Mouse (Mus musculus) embryonic facial prominence, embryonic 12.5 days (tissue): ENCODE data around the gene Tpd52l1. TPM values are rescaled to one million over a fixed set of nuclear protein-coding genes. Genes with fewer than 3 reads are reported as not detected.

Experiments used
- ATAC-seq: fragments of 200-750 bp; cut with Nextera tagmentation; 2 replicates; pipeline ENCODE4 v1.8.0; 2017; ENCODE audit not compliant: insufficient number of reproducible peaks, insufficient read depth, low FRiP score, low TSS enrichment
- H3K27ac ChIP-seq: fragments of 300-500 bp; sonication (generic); 2 replicates; pipeline ENCODE4 v1.5.1; 2016; ENCODE audit warnings: mild to moderate bottlenecking
- H3K27me3 ChIP-seq: fragments of 300-500 bp; sonication (generic); 2 replicates; pipeline ENCODE4 v1.6.1; 2016; ENCODE audit warnings: mild to moderate bottlenecking, moderate library complexity
- H3K36me3 ChIP-seq: fragments of 300-500 bp; sonication (generic); 2 replicates; pipeline ENCODE4 v1.6.1; 2016; ENCODE audit warnings: mild to moderate bottlenecking
- H3K4me1 ChIP-seq: fragments of 300-500 bp; sonication (generic); 2 replicates; pipeline ENCODE4 v1.6.1; 2016
- H3K4me2 ChIP-seq: fragments of 300-500 bp; sonication (generic); replicated peaks from 2 replicates; pipeline ENCODE4 v1.6.1; 2016; ENCODE audit warnings: mild to moderate bottlenecking, moderate library complexity
- H3K4me3 ChIP-seq: fragments of 300-500 bp; sonication (generic); 2 replicates; pipeline ENCODE4 v1.5.1; 2016; ENCODE audit warnings: mild to moderate bottlenecking
- H3K9ac ChIP-seq: fragments of 300-500 bp; sonication (generic); 2 replicates; pipeline ENCODE4 v1.6.1; 2016; ENCODE audit warnings: mild to moderate bottlenecking, moderate library complexity
- H3K9me3 ChIP-seq: fragments of 300-500 bp; sonication (generic); 2 replicates; pipeline ENCODE4 v1.6.1; 2016; ENCODE audit warnings: mild to moderate bottlenecking, moderate library complexity
- WGBS: fragments of 180-500 bp; shearing (Covaris S2); methylation state at CpG from one replicate; pipeline ENCODE4 v1.1.7; 2016; 5-methylcytosine and 5-hydroxymethylcytosine counted together
- polyA plus RNA-seq: library from polyadenylated mRNA; unstranded; fragments of >200 nt; fragmentation: Nextera tagmentation; extraction: Ambion mirVana; gene quantifications from 2 replicates; pipeline ENCODE4 v1.2.1, GENCODE M21; 2016

Tpd52l1 gene
- polyA plus RNA-seq, 1 experiment from 2014 or later, result 49.7 TPM

- Histone ChIP-seq H3K4me3 (no peak overlapping the region), H3K27ac (no peak overlapping the region), H3K27me3 (no peaks in the 10 kb centered on the region), H3K4me2 (no peak overlapping the region), H3K9ac (no peak overlapping the region), H3K9me3 (no peaks in the 10 kb centered on the region), H3K36me3 (no peaks in the 10 kb centered on the region), H3K4me1 (0 out of 2 replicates have a peak, but pooled peaks cover 3% of the 10 kb centered on the region)
- WGBS, result 35% methylated on average over 1 of the region's 1 CpGs
- no peak for ATAC-seq
Observed at GRCm38 (mm10) chr10:31296458-31296857, 149.3 kb downstream of the Tpd52l1 start.

DNA sequence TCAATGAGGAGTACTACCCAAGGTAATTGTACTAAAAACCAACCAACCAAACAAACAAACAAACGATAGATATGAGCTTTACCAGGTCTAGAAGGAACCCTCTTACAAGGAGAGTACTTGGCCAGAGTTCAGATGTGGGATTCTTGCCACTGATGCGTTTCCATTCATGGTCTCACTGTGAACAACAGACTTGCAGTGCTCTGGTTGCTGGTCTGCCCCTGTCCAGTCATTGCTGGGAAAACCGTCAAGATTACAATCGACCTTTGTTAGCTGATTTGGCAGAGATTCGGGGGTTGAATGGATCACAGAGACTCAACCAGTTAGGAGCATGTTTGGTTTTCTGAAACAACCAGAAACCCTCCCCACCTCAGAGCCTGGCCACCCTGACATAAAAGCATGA, 150.1 kb downstream of the Tpd52l1 start:
- WGBS, result 24% methylated on average over 5 of the region's 5 CpGs
- Histone ChIP-seq H3K9me3 (no peaks in the 10 kb centered on the region), H3K27ac (no peak overlapping the region), H3K4me2 (no peak overlapping the region), H3K36me3 (no peaks in the 10 kb centered on the region), H3K4me3 (no peak overlapping the region), H3K4me1 (0 out of 2 replicates have a peak, but pooled peaks cover 3% of the 10 kb centered on the region), H3K9ac (no peak overlapping the region), H3K27me3 (no peaks in the 10 kb centered on the region)
- no peak for ATAC-seq

GRCm38 (mm10) chr10:31288697-31289390, 156.9 kb downstream of the Tpd52l1 start:
- no peaks in the 10 kb centered on the region for H3K9me3 ChIP-seq
- no peak for ATAC-seq
- no peak overlapping the region for H3K4me2 ChIP-seq
- H3K36me3 ChIP-seq, result no peaks in the 10 kb centered on the region
- no peak overlapping the region for H3K27ac ChIP-seq
- WGBS, result 85% methylated on average over 4 of the region's 4 CpGs
- H3K9ac ChIP-seq, result no peak overlapping the region
- H3K4me3 ChIP-seq, result no peak overlapping the region
- no peaks in the 10 kb centered on the region for H3K4me1 ChIP-seq
- no peaks in the 10 kb centered on the region for H3K27me3 ChIP-seq

DNA sequence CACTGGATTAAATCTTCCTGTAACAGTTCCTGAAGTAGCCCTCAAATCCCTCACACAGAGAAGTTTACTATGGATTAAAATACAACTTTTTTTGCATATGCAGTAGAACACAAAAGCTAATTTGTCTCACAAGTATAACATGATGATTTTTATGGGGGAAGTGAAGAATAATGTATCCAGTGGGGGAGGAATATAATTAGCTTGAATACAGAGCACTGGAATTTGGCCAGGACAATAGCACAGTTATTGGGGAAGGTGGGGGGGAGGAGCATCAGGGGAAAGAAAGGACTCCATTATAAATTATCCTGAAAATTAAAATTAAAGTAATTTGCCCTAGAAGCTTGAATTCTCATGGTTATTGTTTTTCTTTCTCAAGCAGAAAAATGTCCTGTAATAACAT, 158.0 kb downstream of the Tpd52l1 start:
- Histone ChIP-seq H3K9me3 (no peaks in the 10 kb centered on the region), H3K4me3 (no peak overlapping the region), H3K27me3 (no peaks in the 10 kb centered on the region), H3K36me3 (no peaks in the 10 kb centered on the region), H3K9ac (no peak overlapping the region), H3K4me1 (no peaks in the 10 kb centered on the region), H3K27ac (no peak overlapping the region), H3K4me2 (no peak overlapping the region)
- ATAC-seq, result no peak

Other genes starting within 250 kb of the Tpd52l1 start
- 90.1 and 90.9 TPM in 2 replicates for gene Hddc2, start 132.6 kb downstream of the Tpd52l1 start, polyA plus RNA-seq
- 2.2 and 2.3 TPM in 2 replicates for gene Rnf217, start 163.2 kb upstream of the Tpd52l1 start, polyA plus RNA-seq